Mouse (Mus musculus): Measurements from ENCODE around the gene Gm27027. TPM values are rescaled to one million over a fixed set of nuclear protein-coding genes. Genes with fewer than 3 reads are reported as not detected.

Gene Gm27027
- polyA plus RNA-seq, 1 experiment from 2014 or later, result not detected

Other genes with a start within 250 kb of the Gm27027 start
- gene Ext2, start 173.8 kb downstream of the Gm27027 start, polyA plus RNA-seq (2014; fragmentation: Nextera tagmentation; extraction: Ambion mirVana), result 78.3 and 78.6 TPM in 2 replicates
- 7.7 and 11.1 TPM in 2 replicates for gene Accs, start 146.4 kb downstream of the Gm27027 start, polyA plus RNA-seq (2014; fragmentation: Nextera tagmentation; extraction: Ambion mirVana)
- gene Accsl, start 127.2 kb downstream of the Gm27027 start, polyA plus RNA-seq (2014; fragmentation: Nextera tagmentation; extraction: Ambion mirVana), result 0.09 TPM in 1 of 2 replicates, not detected in the other
- 8.5 and 11.2 TPM in 2 replicates for gene Gm13889, start 39.2 kb downstream of the Gm27027 start, polyA plus RNA-seq (2014; fragmentation: Nextera tagmentation; extraction: Ambion mirVana)
- 51.4 and 51.9 TPM in 2 replicates for gene Alkbh3, start 14.5 kb upstream of the Gm27027 start, polyA plus RNA-seq (2014; fragmentation: Nextera tagmentation; extraction: Ambion mirVana)
- gene Hsd17b12, start 161.6 kb upstream of the Gm27027 start, polyA plus RNA-seq (2014; fragmentation: Nextera tagmentation; extraction: Ambion mirVana), result 117 and 128 TPM in 2 replicates

Measured in forebrain, embryonic 11.5 days (tissue).